Mouse (Mus musculus) MEL-GATA-1-ER (cell line): Measurements from ENCODE around the gene Gm42417.

Experiments used
- DNase-seq: peaks from one replicate; pipeline ENCODE4 v3.0.0-alpha.2; 2012; ENCODE audit warnings: low read depth; ENCODE audit errors: extremely low read depth

Gene Gm42417

DNA sequence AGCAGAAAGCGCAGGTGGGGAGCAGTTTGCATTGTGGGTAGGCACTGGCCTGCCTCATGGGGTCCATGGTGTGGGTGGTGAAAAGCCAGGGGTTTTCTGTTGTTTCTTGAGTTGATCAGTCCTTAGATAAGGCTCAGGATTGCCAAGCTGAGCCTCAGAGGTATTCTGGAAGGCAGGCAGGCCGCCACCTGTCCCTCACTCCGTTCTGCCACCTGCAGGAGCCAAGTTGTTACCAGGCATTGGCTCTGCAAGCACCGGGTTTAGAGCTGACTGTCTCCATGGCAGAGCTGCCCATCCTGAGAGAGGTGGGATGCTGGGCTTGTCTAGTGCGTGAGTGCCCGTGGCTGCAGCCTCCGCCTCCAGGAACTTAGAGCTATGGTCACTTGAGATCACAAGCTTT is 17.0 kb downstream of the Gm42417 start:
- no peak for DNase-seq

DNA sequence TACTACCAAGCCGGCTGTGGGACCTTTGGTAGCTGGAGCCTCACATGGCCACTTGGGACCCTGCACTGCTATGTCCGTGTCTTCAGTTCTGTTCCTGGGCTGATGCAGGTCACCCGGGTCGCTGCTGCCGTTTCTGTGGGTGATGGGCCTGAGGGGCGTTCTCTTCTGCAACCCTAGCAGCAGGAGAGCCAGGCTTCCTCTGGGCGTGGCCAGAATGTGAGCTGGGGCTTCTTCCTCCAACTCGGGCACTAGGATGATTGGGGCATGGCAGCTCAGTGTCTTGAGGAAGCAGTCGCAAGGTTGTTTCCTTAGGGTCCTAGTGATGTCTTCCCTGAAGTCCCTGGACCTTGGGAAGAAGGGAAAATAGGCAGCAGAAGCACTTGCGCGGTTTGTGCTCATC is 19.6 kb downstream of the Gm42417 start:
- DNase-seq, result no peak

DNA sequence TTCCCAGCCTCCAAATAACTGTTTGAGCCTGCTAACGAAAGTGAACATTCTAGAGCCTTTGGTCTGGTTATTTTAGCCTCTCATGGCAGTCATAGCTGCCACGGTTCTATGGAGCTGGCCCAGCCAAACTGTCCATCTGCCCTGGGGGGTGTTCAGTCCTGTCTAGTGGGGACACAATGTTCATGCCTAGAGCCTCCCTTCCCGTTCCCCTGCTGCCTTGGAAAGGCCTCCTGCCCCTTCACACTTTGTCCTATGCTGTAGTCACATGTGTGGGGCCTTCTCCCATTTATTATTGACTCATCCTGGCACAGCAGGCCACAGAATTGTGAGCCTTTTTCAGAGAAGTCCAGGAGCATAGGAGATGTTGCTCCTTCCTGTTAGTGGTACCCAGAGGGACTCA is 21.0 kb downstream of the Gm42417 start:
- no peak for DNase-seq

DNA sequence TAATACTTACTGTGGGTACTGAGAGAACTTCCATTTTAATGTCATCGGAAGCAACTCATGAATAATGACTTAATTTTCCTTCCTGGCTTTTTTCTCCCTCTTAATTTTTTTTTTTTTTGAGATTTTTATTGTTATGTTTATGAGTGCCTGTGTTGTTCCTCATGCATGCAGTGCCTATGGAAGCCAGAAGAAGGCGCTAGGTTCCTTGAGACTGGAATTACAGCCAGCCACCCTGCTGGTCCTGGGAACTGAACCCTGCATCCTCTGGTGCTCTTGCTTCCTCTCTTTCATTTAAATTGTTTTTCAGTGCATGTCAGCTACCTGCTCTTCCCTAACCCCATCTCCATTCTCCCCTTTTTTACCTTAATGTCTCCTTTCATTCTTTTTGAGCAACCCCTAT is 25.5 kb downstream of the Gm42417 start:
- DNase-seq, result peak; percentile 45

DNA sequence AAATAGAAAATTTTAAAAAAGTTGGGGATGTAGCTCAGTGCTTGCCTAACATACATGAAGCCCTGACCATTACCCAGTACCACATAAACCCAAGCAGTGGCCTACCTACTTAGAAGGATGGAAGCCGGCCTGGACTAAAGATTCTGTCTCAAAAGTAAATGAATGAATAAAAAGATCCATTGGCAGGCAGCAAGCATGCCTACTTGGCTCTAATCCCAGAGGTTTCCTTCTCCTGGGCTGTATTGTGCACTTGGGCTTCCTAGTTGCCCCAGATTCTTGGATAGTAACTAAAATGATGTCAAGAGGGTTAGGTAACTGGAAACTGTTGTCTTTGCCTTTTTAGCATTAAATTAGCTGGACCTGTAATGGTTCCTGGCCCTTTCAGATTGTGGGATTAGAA is 25.9 kb downstream of the Gm42417 start:
- no peak for DNase-seq

DNA sequence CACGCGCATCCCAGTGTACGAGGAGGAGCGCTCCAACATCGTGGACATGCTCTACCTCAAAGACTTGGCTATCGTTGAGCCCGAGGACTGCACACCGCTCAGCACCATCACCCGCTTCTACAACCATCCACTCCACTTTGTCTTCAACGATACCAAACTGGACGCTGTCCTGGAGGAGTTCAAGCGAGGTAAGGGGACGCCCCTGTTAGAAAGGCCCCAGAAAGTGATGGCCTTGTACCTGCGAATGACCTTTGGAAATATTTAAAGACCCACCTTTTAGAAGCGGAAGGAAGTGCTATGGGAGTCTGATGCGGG is 26.3 kb downstream of the Gm42417 start:
- DNase-seq, result peak; percentile 25

DNA sequence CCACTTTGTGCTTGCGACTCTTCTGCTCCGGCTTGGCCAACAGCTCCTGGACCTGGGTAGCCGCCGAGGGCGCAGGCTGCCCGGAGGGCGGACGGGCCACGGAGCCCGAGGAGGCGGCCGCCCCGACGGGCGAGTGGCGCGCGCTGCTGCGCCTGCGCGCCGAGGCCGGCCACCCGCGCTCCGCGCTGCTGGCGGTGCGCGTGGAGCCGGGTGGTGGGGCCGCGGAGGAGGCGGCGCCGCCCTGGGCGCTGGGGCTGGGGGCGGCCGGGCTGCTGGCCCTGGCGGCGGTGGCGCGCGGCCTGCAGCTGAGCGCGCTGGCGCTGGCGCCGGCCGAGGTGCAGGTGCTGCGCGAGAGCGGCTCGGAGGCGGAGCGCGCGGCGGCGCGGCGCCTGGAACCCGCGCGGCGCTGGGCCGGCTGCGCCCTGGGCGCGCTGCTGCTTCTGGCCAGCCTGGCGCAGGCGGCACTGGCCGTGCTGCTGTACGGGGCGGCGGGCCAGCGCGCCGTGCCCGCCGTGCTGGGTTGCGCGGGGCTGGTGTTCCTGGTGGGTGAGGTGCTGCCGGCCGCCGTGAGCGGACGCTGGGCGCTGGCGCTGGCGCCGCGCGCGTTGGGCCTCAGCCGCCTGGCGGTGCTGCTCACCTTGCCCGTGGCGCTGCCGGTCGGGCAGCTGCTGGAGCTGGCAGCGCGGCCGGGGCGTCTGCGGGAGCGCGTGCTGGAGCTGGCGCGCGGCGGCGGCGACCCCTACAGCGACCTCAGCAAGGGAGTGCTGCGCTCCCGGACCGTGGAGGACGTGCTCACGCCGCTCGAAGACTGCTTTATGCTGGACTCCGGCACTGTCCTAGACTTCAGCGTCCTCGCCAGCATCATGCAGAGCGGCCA is 26.9 kb downstream of the Gm42417 start:
- DNase-seq, result peak; percentile 2

DNA sequence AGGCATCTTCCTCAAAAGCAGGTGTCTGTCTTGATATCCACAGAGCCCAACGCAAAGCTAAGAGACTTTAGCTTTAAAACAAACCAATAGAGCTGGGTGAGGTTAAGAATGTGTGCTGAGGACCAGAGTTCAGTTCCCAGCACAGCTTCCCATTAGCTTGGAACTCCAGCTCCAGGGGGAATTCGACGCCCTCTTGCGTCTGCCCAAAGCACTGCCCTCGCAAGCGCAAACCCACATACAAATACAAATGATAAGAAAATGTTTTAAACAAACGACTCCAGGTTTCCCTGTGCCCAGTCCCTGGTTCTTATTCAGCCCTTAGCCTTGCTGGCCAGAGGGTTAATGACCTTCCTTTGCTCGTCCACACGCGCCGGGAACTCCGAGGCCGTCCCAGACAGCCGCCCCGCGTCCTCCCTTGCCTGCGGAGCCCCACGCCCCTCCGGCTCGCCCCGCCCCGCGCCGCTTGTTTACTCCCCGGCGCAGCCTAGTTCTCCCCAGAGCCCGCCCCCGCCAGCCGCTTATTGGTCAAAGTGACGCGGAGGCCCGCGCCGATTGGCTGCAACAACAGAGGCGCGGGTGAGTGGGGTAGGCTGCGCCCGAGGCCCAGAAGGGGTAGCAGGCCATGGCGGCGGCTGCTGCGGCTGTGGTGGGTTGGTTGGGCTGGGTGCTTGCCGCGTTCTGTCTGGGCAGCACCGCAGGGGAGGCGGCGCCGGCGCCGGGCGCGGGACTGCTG is 27.8 kb downstream of the Gm42417 start, which contains the start of gene Cnnm3:
Cnnm3 (plus strand) TSS at position 579 of the 733 bp plus-strand sequence.
- DNase-seq, result peak; percentile 81

DNA sequence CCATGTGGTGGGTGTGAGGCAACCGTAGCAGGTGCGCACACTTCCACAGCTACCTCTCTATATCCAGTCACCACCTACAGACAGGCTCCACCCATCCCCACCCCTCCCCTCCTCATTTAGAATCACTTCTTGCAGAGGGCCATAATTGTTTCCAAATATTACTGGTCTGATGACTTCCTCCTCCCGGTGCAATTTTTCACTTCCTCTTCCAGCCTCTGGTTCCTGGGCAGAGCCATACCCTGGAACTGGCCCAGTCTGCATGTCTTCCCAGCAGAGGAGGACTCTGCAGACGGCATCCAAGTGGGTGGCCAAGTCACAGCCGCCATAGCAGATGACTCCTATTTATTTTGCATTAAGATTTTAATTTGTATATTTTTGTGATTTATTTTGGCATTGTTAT is 31.0 kb downstream of the Gm42417 start:
- no peak for DNase-seq

DNA sequence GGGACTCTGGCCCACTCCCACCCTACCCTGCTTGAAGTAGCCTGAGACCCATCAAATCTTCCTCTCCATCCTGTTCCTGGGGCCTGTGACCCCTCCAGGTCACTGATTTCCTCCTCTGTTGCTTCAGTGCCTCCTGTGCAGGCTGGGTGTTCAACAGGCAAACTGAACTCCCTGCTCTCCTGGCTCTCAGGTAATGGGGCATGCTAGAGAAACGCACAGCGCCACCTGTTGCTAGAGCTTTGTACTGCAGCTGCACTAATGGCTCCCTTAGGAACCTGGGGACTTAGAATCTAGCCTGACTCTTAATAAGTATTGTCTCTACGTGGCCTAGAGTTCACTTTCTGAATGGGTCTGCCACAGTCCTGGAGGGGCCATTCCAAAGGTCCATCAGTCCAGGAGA is 38.0 kb downstream of the Gm42417 start:
- DNase-seq, result peak; percentile 23

DNA sequence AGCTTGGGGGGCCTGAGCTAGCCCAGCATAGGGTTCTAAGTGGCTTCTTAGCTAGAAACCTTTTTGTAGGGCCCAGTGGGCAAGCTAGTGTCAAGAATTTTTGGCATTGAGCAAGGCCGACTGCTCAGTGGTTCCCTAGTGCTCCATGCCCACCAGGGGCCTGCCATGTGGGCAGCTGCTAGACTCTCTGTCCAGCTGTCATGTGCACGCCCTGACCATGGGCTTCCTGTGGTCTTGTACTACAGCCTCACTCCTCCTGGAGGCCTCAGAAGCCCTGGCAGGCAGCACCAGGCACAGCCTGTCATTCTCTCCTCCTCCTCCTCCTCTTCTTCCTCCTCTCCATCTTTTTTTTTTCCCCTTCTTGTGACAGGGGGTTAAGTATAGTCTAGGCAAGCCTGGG is 41.9 kb downstream of the Gm42417 start:
- no peak for DNase-seq

DNA sequence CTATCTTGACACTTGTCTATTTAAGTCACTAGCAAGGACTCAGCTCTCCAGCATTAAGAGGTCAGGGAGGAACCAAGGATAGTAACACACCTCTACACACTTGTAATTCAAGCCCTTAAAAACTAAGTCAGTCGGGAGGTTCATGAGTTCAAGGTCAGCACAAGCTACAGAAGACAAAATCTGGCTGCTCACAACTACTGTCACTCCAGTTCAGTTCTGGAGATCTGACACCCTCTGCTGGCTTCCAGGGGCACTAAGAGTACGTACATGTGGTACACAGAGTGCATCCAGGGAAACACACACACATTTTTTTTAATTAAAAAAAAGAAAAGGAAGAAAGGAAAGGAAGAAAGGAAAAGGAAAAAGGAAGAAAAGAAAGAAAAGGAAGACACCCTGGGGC is 42.5 kb downstream of the Gm42417 start:
- DNase-seq, result no peak

DNA sequence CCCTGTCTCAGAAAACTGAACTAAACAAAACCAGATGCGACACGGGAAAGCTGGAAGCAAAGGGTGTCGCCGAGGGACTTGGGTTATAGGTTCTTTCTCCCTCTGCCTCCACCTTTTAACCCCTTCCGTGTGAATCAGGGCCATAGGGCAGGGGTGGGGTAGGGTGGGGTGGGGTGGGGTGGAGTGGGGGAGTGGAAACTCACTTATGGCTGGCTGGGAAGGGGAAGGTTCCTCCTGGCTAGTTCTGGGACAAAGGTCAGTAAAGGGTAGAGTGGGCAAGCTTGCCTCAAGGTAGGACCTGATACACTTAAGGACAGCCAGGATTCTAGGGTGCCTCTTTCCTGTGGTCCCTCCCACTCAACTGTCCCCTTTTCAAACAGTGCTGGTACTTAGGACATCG is 45.9 kb downstream of the Gm42417 start:
- no peak for DNase-seq

DNA sequence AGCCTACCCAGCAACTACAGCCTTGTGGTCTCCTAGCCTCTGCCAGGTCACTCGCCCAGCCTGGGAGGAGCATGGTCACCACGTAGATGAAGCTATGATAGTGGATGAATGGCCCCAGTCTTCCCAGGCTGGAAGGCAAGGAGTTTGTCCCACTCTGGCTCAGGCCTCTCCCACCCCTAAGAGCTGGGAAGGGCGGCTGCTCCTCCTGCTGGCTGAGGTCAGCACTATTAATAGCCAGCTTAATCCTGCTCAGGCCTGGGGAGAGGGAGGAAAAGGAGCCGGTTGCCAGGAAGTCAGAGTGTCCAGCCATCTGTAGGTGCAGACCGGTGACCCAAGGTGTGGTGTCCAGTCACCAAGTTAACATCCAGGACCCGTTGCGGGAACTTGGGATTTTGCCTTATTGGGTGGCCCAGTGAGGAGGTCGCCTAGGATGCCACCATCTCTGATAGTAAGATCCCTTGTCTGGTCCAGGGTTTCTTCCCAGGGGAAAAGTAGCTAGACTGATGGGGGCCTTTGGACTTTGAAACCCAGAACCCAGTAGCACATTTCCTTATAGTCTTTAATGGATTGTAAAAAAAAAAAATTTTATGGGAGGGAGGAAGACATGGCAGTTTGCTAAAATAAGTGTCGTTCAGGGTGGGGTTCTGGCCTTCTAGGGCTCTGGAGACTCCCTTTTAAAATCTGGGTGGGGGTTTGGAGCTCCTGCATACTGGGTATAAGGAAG is 46.7 kb downstream of the Gm42417 start:
- DNase-seq, result no peak

DNA sequence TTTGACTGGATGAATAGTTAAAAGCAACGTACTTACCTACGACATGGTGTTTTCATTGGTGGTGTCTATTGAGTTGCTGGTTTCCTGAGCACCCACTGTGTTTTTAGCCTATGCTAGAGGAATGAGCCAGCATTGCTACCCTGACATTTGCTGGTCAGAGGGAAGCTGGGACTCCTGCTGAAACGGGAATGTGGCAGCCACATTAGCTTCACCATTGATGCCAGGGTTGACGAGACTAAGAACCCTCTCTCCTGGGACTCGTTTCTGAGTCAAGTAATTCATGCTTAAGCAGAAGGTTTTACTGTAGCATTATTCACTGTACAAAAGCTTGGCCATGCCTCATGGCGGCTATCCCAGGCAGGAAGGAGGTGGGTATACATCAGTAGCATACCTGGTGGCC is 49.6 kb downstream of the Gm42417 start:
- no peak for DNase-seq

DNA sequence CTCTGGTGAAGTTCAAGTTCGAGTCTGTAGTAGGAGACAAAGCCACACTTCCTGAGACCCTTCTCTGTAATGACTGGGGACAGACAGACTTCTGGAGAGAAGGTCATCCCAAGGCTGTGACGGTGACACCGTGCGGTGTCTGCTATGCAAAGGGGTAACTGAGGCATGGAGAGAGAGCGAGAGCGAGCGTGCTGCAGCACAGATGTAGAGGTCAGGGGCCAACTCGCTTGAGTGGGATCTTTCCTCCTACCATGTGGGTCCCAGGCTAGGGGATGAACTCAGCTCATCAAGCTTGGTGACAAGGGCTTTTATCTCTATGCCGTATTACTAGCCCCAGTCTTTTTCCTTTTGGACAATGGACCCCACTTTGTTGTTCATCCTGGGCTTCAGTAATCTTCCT is 52.1 kb downstream of the Gm42417 start:
- DNase-seq, result no peak

DNA sequence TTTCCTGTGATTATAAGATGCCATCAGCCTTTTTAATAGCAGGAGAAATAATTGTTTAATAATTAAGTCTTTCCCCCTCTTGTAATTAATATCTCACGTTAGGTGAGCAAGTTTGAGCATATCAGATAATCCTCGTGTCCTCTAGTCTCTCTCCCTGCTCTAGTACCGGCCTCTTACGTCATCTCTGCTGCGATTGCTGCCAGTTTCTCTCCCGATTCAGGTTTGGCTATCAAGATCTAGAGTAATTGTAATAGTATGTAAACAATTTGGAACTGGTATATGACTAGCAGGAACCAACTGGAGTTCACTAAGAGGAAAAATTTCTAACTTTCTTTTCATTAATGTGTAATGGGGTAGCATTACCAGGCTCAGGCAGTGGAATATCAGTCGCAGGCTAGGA is 54.1 kb downstream of the Gm42417 start:
- no peak for DNase-seq

DNA sequence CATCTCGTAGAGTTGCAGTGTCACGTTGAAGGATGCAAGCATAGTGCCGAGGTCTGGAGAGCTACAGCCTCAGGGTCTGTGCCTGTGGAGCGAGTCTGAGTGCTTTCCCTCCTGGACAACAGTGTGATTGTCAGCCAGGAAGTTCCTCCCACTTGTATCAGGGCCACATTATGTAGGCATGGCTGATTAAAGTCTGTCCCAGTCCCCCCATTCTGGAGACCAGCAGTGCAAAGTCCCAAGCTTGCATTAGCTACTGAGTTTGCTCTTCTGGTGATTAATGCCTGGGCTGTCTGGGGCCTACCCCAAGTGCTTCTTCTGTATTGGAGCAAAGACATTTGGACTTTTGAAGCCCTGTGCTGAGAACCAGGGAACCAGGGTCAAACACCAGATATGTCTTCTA is 55.4 kb downstream of the Gm42417 start:
- DNase-seq, result no peak
